ENCODE assay signal across 9 mouse cellular contexts in the genomic region with DNA sequence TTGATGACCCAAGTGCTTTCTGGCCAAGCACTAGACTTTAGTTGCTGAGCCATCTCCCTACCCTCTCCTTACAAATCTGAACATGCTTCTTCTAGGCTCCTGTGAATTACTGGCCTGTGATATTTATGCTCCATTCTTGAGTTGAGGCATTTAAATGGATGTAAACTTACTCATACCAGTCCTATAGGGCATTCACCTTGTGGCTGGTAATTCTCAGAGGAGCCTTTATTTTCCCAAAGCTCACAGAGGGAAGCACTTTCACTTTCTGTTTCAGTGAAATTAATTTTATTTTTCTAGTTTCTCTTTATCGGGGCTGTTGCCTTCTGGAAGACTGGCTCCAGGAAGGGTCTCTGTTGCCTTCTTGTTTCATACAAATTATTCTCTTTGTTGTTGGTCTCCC.
DNase-seq lines count a peak whose midpoint lies in the region; ATAC-seq and TF ChIP-seq lines count a peak whose summit lies in the region.
"Had no signal": no experiment of that assay in that cellular context is flagged by ENCODE, and none has a peak within 500 bp of the region (broad histone marks: within the 10 kb centered on the region; RNA-seq: fewer than 3 reads in every experiment).

No protein-coding gene starts in this region.

- ATAC-seq in liver, postnatal 0 days = no peak
- ATAC-seq in liver, embryonic 11.5 days (replicated peaks; ENCODE audit: low FRiP score) = no peak
- 0 out of 2 replicates have a peak, but pooled peaks have one; percentile 11 for ATAC-seq in megakaryocyte progenitor cell, adult 5-6 weeks (replicated peaks; ENCODE audit: poor library complexity)

- intact Hi-C loops in heart, postnatal 25 days (cut with DNase I) = no loop called here

- no peaks in the 10 kb centered on the region for H3K27me3 ChIP-seq in liver, postnatal 0 days (ENCODE audit: insufficient read depth, low read length)
- no peaks in the 10 kb centered on the region for H3K27me3 ChIP-seq in liver, embryonic 11.5 days (replicated peaks; ENCODE audit: control insufficient read depth, insufficient read depth, low read length)
- no peaks in the 10 kb centered on the region for H3K27me3 ChIP-seq in MEL (ENCODE audit: control insufficient read depth in 1 of 2, insufficient read depth in 2 of 2, low read length in 2 of 2)
- H3K27me3 ChIP-seq: kidney, embryonic 15.5 days had no signal

- no peaks in the 10 kb centered on the region for H3K36me3 ChIP-seq in liver, postnatal 0 days (replicated peaks; ENCODE audit: insufficient read depth, low read length)
- no peaks in the 10 kb centered on the region for H3K36me3 ChIP-seq in liver, embryonic 11.5 days (ENCODE audit: control insufficient read depth, insufficient read depth, low read length)
- 0 out of 4 replicates have a peak, but pooled peaks cover 0 to 2% of the 10 kb centered on the region in 2 experiments for H3K36me3 ChIP-seq in MEL (ENCODE audit: control insufficient read depth in 1 of 2, insufficient read depth in 2 of 2, low read length in 2 of 2)
- H3K36me3 ChIP-seq: kidney, embryonic 15.5 days had no signal

- no peak for TF ChIP-seq POLR2A in MEL (IDR thresholded peaks at IDR 0.05; ENCODE audit: control insufficient read depth in 1 of 2, insufficient read depth in 1 of 2, low read depth in 1 of 2, low read length in 2 of 2, poor library complexity in 1 of 2)

- H3K4me1 ChIP-seq in liver, postnatal 0 days (ENCODE audit: insufficient read depth) = peaks cover 6% of the 10 kb centered on the region; the same call in 1 of the 2 replicates
- no peaks in the 10 kb centered on the region for H3K4me1 ChIP-seq in liver, embryonic 11.5 days (replicated peaks; ENCODE audit: control insufficient read depth, insufficient read depth, low read length)
- 0 out of 4 replicates have a peak, but pooled peaks cover 0 to 2% of the 10 kb centered on the region in 2 experiments for H3K4me1 ChIP-seq in MEL (ENCODE audit: control insufficient read depth in 1 of 2, insufficient read depth in 2 of 2, low read length in 2 of 2)
- H3K4me1 ChIP-seq: kidney, embryonic 15.5 days had no signal

- no peak for TF ChIP-seq EP300 in liver, postnatal 0 days (IDR thresholded peaks at IDR 0.05; ENCODE audit: low read depth)
- TF ChIP-seq EP300 in MEL (IDR thresholded peaks at IDR 0.05; ENCODE audit: low read depth in 1 of 2, low read length in 2 of 2) = no peak

- peak overlapping the region; percentile 7 for H3K4me3 ChIP-seq in liver, postnatal 0 days (ENCODE audit: low read depth, low read length)
- no peak overlapping the region for H3K4me3 ChIP-seq in liver, embryonic 11.5 days (ENCODE audit: low read depth, low read length)
- peak overlapping the region; percentile 34 to 90 for H3K4me3 ChIP-seq in MEL (ENCODE audit: control insufficient read depth in 1 of 2, insufficient read depth in 1 of 2, low read depth in 2 of 2, low read length in 2 of 2)
- H3K4me3 ChIP-seq: kidney, embryonic 15.5 days had no signal

- 59% methylated on average over 1 of the region's 1 CpGs for WGBS in liver, postnatal 0 days (ENCODE audit: insufficient replicate concordance)
- 82% methylated on average over 1 of the region's 1 CpGs for WGBS in liver, embryonic 11.5 days

- H3K9ac ChIP-seq in liver, postnatal 0 days (replicated peaks) = no peak overlapping the region
- H3K9ac ChIP-seq in liver, embryonic 11.5 days (ENCODE audit: low read depth, low read length) = no peak overlapping the region
- H3K9ac ChIP-seq in MEL (ENCODE audit: control insufficient read depth, low read depth, low read length, poor library complexity, severe bottlenecking) = peak overlapping the region; percentile 22
- H3K9ac ChIP-seq: kidney, embryonic 15.5 days had no signal

- no peaks in the 10 kb centered on the region for H3K79me2 ChIP-seq in MEL (ENCODE audit: control insufficient read depth, insufficient read depth, low read length, poor library complexity)

- H3K27ac ChIP-seq in liver, postnatal 0 days (ENCODE audit: low read depth) = no peak overlapping the region
- H3K27ac ChIP-seq in liver, embryonic 11.5 days (ENCODE audit: low read depth, low read length) = no peak overlapping the region
- no peak overlapping the region for H3K27ac ChIP-seq in MEL (ENCODE audit: control insufficient read depth, low read depth, low read length)
- H3K27ac ChIP-seq: kidney, embryonic 15.5 days had no signal

- DNase-seq in heart, adult 9 months (ENCODE audit: low spot score in 2 of 2) = peak; percentile 25 to 27
- DNase-seq in heart, postnatal 25 days (ENCODE audit: low spot score) = no peak
- no peak for DNase-seq in liver, postnatal 0 days
- DNase-seq in liver, embryonic 11.5 days (ENCODE audit: low spot score) = no peak
- DNase-seq in MEL (ENCODE audit: low read depth, low spot score) = peak; percentile 15
- no peak for DNase-seq in cerebellum, adult 9-11 months
- no peak for DNase-seq in cerebellum, adult 11-12 months

- TF ChIP-seq RAD21 in MEL (IDR thresholded peaks at IDR 0.05; ENCODE audit: low read depth, low read length) = no peak

- H3K9me3 ChIP-seq in liver, postnatal 0 days (ENCODE audit: low read length) = no peaks in the 10 kb centered on the region
- H3K9me3 ChIP-seq in liver, embryonic 11.5 days (ENCODE audit: control insufficient read depth, low read length) = no peaks in the 10 kb centered on the region
- H3K9me3 ChIP-seq in MEL (replicated peaks; ENCODE audit: insufficient read depth, low read length) = no peaks in the 10 kb centered on the region
- H3K9me3 ChIP-seq: kidney, embryonic 15.5 days had no signal

- TF ChIP-seq CTCF in liver, postnatal 0 days (IDR thresholded peaks at IDR 0.05; ENCODE audit: low read depth) = no peak
- no peak for TF ChIP-seq CTCF in MEL (IDR thresholded peaks at IDR 0.05 in 2 of 3, conservative IDR thresholded peaks at IDR 0.05 in 1 of 3; ENCODE audit: control insufficient read depth in 1 of 3, insufficient read depth in 1 of 3, low read depth in 2 of 3, low read length in 3 of 3, poor library complexity in 1 of 3, severe bottlenecking in 1 of 3)

- H3K4me2 ChIP-seq in liver, postnatal 0 days (ENCODE audit: low read depth, low read length) = peak overlapping the region; percentile 39
- no peak overlapping the region for H3K4me2 ChIP-seq in liver, embryonic 11.5 days
- H3K4me2 ChIP-seq: kidney, embryonic 15.5 days had no signal

TF ChIP-seq in MEL, 35 proteins besides CTCF, POLR2A, EP300 and RAD21:
- TF ChIP-seq TAL1 (IDR thresholded peaks at IDR 0.05; ENCODE audit: low read length) (no peak), ETS1 (IDR thresholded peaks at IDR 0.05; ENCODE audit: low read depth, low read length) (0 out of 2 replicates have a peak, but pooled peaks have one; percentile 2), SMC3 (IDR thresholded peaks at IDR 0.05; ENCODE audit: low read depth, low read length) (no peak)

Comparison
In these comparisons a context has a peak if more than half of its experiments do, and no peak if none do; other contexts are left out.
1. DNase-seq: peak in heart, adult 9 months (2 of 2) and MEL (single experiment); none in heart, postnatal 25 days (single experiment), liver, postnatal 0 days (single experiment), liver, embryonic 11.5 days (single experiment), cerebellum, adult 9-11 months (single experiment) and cerebellum, adult 11-12 months (single experiment).